Mouse (Mus musculus): ENCODE data around the gene Tnks1bp1. TPM values are rescaled to one million over a fixed set of nuclear protein-coding genes. Genes with fewer than 3 reads are reported as not detected.

Tnks1bp1 gene
- total RNA-seq, 2 experiments from 2014 or later, result 130 to 148 TPM

DNA sequence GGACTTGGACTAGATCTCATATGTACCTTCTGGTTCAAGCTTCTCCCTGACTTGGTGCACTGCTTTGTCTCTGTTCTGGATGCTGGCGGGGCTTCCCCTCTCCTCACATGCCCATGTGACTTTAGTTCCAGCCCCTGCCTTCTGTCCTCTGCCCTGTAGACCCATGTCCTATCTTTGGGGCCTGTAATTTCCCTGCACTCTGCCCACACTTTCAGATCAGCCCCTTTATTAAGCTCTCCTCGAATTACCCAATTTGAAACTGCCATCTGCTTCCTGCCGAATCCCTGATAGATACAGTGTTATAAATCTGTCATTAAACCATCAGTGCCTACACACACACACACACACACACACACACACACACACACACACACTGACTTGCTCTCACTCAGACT lies 33.2 kb upstream of the Tnks1bp1 start:
- no peak for TF ChIP-seq CTCF (IDR thresholded peaks at IDR 0.05)
- no peak for DNase-seq (ENCODE audit: extremely low spot score in 1 of 2, low spot score in 2 of 2)
- no peak overlapping the region for H3K27ac ChIP-seq
- no peak overlapping the region for H3K4me3 ChIP-seq
- intact Hi-C loops (cut with DNase I), result loop anchor here (5.0 kb wide), 1 partner anchor 167 kb away; no protein-coding TSS in a partner anchor

- peak; percentile 72 for TF ChIP-seq CTCF (IDR thresholded peaks at IDR 0.05)
- intact Hi-C loops (cut with DNase I), result loop anchor here (5.0 kb wide), 3 partner anchors 225 to 1440 kb away; no protein-coding TSS in a partner anchor
- H3K27ac ChIP-seq, result no peak overlapping the region
- DNase-seq (ENCODE audit: extremely low spot score in 1 of 2, low spot score in 2 of 2), result no peak
- H3K4me3 ChIP-seq, result no peak overlapping the region
Measured at GRCm38 (mm10) chr2:85022043-85022442, 25.8 kb upstream of the Tnks1bp1 start.

- Histone ChIP-seq H3K27ac (no peak overlapping the region), H3K4me3 (no peak overlapping the region)
- intact Hi-C loops (cut with DNase I), result no loop called here
- TF ChIP-seq CTCF (IDR thresholded peaks at IDR 0.05), result no peak
- DNase-seq (ENCODE audit: extremely low spot score in 1 of 2, low spot score in 2 of 2), result no peak
Measured at GRCm38 (mm10) chr2:85026178-85026577, 21.6 kb upstream of the Tnks1bp1 start.

DNA sequence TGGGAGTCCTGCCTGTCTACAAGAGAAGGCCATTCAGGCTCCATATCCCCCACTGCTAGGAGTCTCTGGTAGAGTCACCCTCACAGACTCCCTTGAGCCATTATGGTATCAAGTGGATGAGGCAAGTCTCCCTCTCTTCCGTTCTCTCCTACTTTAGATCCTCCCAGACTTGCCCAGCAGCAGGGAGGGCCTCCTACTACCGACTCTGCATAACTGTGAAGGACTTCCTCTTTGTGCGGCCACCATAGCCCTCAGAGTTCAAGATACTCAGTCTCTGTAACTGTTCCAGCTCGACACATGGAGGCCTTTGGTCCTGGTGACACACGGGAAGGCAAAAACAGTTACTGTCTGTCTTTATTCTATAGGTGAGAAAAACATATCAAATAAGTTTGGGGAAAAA lies 20.5 kb upstream of the Tnks1bp1 start:
- intact Hi-C loops (cut with DNase I), result no loop called here
- TF ChIP-seq CTCF (IDR thresholded peaks at IDR 0.05), result no peak
- DNase-seq (ENCODE audit: extremely low spot score in 1 of 2, low spot score in 2 of 2), result no peak
- no peak overlapping the region for H3K27ac ChIP-seq
- H3K4me3 ChIP-seq, result no peak overlapping the region

DNA sequence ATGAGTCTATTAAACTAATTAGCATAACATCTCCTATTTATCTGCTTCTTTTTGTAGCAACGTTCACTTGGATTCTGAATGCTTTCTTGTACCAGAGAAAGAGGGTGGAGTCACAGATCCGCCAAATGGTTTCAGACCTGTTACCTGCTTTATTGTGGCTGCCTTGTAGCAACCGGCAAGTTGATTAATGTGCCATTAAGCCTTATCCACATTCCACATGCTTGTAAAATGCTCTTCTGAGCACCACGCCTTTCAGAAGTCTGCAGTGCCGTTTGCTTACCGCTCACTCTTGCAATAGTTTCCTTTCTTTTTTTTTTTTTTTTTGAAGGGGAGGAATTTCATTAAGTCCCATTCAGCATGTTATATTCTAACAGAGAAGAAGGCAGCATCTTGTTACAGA lies 17.9 kb upstream of the Tnks1bp1 start:
- Histone ChIP-seq H3K4me3 (no peak overlapping the region), H3K27ac (no peak overlapping the region)
- intact Hi-C loops (cut with DNase I), result no loop called here
- DNase-seq (ENCODE audit: extremely low spot score in 1 of 2, low spot score in 2 of 2), result no peak
- no peak for TF ChIP-seq CTCF (IDR thresholded peaks at IDR 0.05)

- no peak for DNase-seq (ENCODE audit: extremely low spot score in 1 of 2, low spot score in 2 of 2)
- peak overlapping the region; percentile 7; the same call in 1 of the 2 replicates for H3K27ac ChIP-seq
- no peak for TF ChIP-seq CTCF (IDR thresholded peaks at IDR 0.05)
- H3K4me3 ChIP-seq, result no peak overlapping the region
- intact Hi-C loops (cut with DNase I), result no loop called here
Measured at GRCm38 (mm10) chr2:85030989-85031388, 16.8 kb upstream of the Tnks1bp1 start.

DNA sequence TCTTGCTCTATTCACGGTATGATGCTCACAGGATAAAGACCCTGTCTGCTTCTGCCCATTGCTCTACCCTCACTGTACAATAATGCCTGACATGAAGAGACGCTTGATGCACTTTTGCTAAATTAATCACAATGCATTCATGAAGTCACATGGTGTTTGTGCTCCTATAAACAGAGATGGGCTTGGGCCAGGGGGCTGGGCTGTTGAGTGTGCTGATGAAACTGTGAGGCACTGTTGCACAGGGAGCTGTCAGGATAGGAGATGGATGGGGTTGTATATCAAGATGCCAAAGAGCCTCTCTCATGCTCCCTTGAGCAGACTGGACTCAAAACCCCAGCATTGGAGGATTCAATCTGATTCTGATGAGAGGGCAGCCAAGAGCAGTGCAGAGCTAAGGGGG lies 14.7 kb upstream of the Tnks1bp1 start:
- no peak for DNase-seq (ENCODE audit: extremely low spot score in 1 of 2, low spot score in 2 of 2)
- H3K27ac ChIP-seq, result no peak overlapping the region
- TF ChIP-seq CTCF (IDR thresholded peaks at IDR 0.05), result no peak
- intact Hi-C loops (cut with DNase I), result no loop called here
- H3K4me3 ChIP-seq, result no peak overlapping the region

DNA sequence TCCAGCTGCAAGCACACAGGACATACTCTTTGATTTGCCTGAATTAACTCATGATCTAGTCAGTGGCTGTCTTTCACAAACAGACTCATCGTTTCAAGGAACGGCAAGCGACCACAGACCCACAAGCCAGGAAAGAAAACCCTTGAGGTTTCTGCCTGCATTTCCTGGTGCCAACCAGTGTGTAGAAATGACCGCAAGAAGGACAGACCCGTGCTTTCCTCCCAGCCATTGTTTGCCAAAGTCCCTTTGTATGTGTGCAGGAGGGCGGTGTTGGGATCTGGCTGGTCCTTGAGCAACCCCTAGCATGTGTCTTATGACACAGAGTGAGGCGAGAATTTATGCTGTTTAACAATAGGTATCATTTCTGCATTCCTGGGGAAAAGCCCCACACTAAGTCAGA lies 13.7 kb upstream of the Tnks1bp1 start:
- H3K27ac ChIP-seq, result no peak overlapping the region
- TF ChIP-seq CTCF (IDR thresholded peaks at IDR 0.05), result no peak
- no peak for DNase-seq (ENCODE audit: extremely low spot score in 1 of 2, low spot score in 2 of 2)
- no peak overlapping the region for H3K4me3 ChIP-seq
- intact Hi-C loops (cut with DNase I), result no loop called here

DNA sequence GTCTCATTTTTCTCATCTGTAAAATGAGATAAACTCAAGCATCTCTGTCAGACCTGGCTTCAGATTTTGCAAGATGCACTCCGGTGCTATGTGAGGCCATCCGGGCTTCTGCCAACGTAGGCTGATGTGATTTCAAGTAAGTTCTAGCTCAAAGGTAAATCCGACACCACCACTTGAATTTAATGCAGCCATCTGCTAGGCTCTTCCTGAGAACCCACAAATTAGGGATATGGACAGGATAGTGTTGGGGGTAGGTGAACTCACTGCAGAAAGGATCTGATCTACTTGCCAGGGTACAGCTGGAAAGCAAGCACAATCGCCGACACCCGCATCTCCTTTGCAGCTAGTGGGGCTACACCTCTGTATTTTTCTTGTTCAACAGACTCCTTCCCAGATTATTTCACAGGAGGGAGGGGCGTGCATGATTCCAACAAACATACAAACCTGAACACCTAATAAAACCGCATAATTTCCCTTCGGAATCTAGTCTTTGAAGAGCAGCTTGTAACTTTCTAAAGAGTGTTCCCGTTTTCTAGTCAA lies 11.2 kb upstream of the Tnks1bp1 start:
- intact Hi-C loops (cut with DNase I), result loop anchor here (1.0 to 5.0 kb wide), 2 partner anchors 11 to 204 kb away; no protein-coding TSS in a partner anchor
- no peak for TF ChIP-seq CTCF (IDR thresholded peaks at IDR 0.05)
- peak overlapping the region; percentile 87 for H3K4me3 ChIP-seq
- H3K27ac ChIP-seq, result peak overlapping the region; percentile 86
- DNase-seq (ENCODE audit: extremely low spot score in 1 of 2, low spot score in 2 of 2), result no peak

- intact Hi-C loops (cut with DNase I), result loop anchor here (1.0 to 5.0 kb wide), 2 partner anchors 10 to 205 kb away; no protein-coding TSS in a partner anchor
- H3K27ac ChIP-seq, result peak within 1 kb of the TSS; percentile 86
- H3K4me3 ChIP-seq, result peak within 1 kb of the TSS; percentile 87
- DNase-seq (ENCODE audit: extremely low spot score in 1 of 2, low spot score in 2 of 2), result peak; percentile 91 to 93
- TF ChIP-seq CTCF (IDR thresholded peaks at IDR 0.05), result peak; percentile 1; the same call in 1 of the 2 replicates
Measured at GRCm38 (mm10) chr2:85037047-85038026, 10.5 kb upstream of the Tnks1bp1 start, which contains the start of the genes Ssrp1 and P2rx3. TSS of gene Ssrp1 (plus strand) at chr2:85037234. TSS of gene P2rx3 (minus strand) at chr2:85037462.

- H3K27ac ChIP-seq, result no peak overlapping the region
- intact Hi-C loops (cut with DNase I), result loop anchor here (5.0 kb wide), 1 partner anchor 206 kb away; no protein-coding TSS in a partner anchor
- no peak for TF ChIP-seq CTCF (IDR thresholded peaks at IDR 0.05)
Measured at GRCm38 (mm10) chr2:85038336-85038735, 9.5 kb upstream of the Tnks1bp1 start.

DNA sequence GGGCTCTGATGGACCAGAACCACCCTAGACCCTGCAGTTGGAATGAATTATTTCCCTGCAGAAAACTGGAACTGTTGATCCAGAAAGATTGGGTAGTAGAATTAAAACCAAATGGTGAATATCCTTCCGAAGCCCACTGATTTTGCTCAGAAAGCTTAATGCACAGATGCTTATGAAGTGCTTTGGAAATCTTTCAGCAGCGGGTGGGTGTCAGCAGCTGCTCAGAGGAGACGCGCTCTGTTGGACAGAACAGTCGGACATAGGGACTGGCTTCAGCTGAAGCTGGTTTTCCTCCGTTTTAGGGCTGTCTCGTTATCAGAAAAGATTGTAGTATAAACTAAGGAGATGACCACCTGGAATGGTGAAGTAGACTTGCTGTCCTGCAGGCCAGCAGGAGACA lies 4.2 kb upstream of the Tnks1bp1 start:
- no peak for TF ChIP-seq CTCF (IDR thresholded peaks at IDR 0.05)
- intact Hi-C loops (cut with DNase I), result no loop called here
- no peak overlapping the region for H3K27ac ChIP-seq
- DNase-seq (ENCODE audit: extremely low spot score in 1 of 2, low spot score in 2 of 2), result no peak
- no peak overlapping the region for H3K4me3 ChIP-seq

More at GRCm38 (mm10) chr2:85038336-85038735, 9.5 kb upstream of the Tnks1bp1 start:
- peak overlapping the region; percentile 87 for H3K4me3 ChIP-seq
- no peak for DNase-seq (ENCODE audit: extremely low spot score in 1 of 2, low spot score in 2 of 2)

Measured in left cerebral cortex, adult 2 months (tissue).